Mouse (Mus musculus) bone marrow, adult 2 months (tissue): ENCODE data around the gene Atp10a. TPM values are rescaled to one million over a fixed set of nuclear protein-coding genes. Genes with fewer than 3 reads are reported as not detected.

Experiments used
- H3K27ac ChIP-seq: fragments of 200-500 bp; 2 replicates; pipeline ENCODE4 v1.5.1; 2012; ENCODE audit warnings: low read depth, mild to moderate bottlenecking, control low read depth, inconsistent platforms, low read length; ENCODE audit not compliant: control insufficient read depth, poor library complexity, insufficient read depth
- H3K4me1 ChIP-seq: fragments of 200-500 bp; 2 replicates; pipeline ENCODE4 v1.6.1; 2011; ENCODE audit warnings: low read length; ENCODE audit not compliant: control insufficient read depth, insufficient read depth
- H3K4me3 ChIP-seq: fragments of 200-500 bp; replicated peaks from 2 replicates; pipeline ENCODE3; 2011; ENCODE audit warnings: mild to moderate bottlenecking, low read depth, low read length, control low read depth; ENCODE audit not compliant: control insufficient read depth
- CTCF ChIP-seq: fragments of 200-500 bp; IDR thresholded peaks from 2 replicates; pipeline ENCODE4 v1.5.1; 2011; ENCODE audit warnings: low read length, control low read depth; ENCODE audit not compliant: control insufficient read depth, insufficient read depth
- POLR2A ChIP-seq: fragments of 200-500 bp; IDR thresholded peaks from 2 replicates; pipeline ENCODE4 v1.6.1; 2011; ENCODE audit warnings: low read depth, mild to moderate bottlenecking, control low read depth, low read length, borderline replicate concordance; ENCODE audit not compliant: control insufficient read depth
- WGBS: fragments of 180-500 bp; shearing (Covaris S2); methylation state at CpG from one replicate; pipeline ENCODE4 v1.1.7; 2018; 5-methylcytosine and 5-hydroxymethylcytosine counted together
- polyA plus RNA-seq: library from polyadenylated mRNA; stranded (reverse); fragments of >200 nt; gene quantifications from 2 replicates; pipeline ENCODE4 v1.2.4, GENCODE M21; 2011; ENCODE audit warnings: low replicate concordance; ENCODE audit not compliant: missing spikeins, insufficient read depth, insufficient read length

Gene Atp10a
- polyA plus RNA-seq, 1 experiment, result 2.5 TPM

- H3K4me1 ChIP-seq, result peaks cover 4% of the 10 kb centered on the region
- peak overlapping the region; percentile 3 for H3K4me3 ChIP-seq
- no peak for TF ChIP-seq CTCF
- peak overlapping the region; percentile 50; the same call in 1 of the 2 replicates for H3K27ac ChIP-seq
- WGBS, result 3% methylated on average over 5 of the region's 5 CpGs
Measured at GRCm38 (mm10) chr7:58677111-58677805, 21.3 kb downstream of the Atp10a start.

DNA sequence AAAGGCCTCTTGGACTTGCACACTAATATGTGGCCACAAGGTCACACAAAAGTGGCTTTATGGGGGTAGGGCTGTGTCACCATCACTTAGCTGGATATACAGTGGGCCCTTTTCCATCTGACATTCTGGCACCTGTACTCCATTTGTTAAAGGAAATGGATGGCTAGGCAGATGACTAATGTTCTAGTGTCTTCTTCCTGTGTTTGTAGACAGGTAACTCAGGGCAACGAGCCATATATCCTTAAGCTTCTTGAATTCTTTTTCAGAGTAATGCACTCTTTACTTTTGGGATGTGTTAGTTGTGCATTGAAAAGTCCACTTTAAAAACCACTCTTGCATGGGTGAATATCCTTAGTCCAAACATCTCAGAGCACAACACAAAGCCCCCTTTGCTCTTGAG is 30.0 kb downstream of the Atp10a start:
- WGBS, result 54% methylated on average over 1 of the region's 1 CpGs
- TF ChIP-seq POLR2A, result no peak
- no peak for TF ChIP-seq CTCF
- H3K4me1 ChIP-seq, result no peaks in the 10 kb centered on the region; the same call in 1 of the 2 replicates
- no peak overlapping the region for H3K4me3 ChIP-seq
- no peak overlapping the region for H3K27ac ChIP-seq

DNA sequence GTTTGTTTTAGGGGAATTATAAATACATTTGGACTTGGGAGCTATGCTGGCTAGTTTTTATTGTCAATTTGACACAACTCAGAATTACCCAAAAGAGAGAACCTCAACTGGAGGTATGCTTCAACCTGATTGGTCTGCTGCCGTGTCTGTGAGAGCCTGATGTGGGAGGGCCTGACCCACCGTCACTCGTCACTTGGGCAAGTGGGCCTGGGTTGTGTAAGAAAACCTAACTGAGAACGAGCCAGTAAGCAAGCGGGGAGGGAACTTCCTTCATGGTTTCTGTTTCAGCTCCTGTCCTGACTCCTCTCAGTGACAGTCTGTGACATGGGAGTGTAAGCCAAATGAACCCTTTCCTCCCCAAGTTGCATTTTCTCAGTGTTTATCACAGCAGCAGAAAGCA is 30.6 kb downstream of the Atp10a start:
- WGBS, result 8% methylated on average over 5 of the region's 5 CpGs

DNA sequence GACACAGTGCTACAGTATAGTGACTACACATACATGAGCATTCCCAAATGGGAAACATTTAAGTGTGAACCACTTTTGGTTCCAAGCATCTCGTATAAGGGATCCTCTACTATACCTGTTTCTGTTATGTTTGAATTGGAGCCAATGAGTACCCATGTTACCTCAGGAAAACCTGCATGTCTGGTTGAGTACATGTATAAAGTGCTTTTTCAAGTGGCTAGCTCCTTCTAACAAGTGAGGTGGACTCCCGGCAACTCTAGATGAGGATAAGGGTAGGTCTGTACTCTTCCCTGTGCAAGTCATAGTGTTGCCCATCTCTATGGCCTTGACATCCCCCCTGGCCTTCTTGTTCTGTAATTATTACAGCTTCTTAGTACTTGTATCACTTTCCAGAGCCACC is 31.0 kb downstream of the Atp10a start:
- WGBS, result 64% methylated on average over 2 of the region's 2 CpGs
- H3K27ac ChIP-seq, result no peak overlapping the region
- TF ChIP-seq POLR2A, result no peak
- TF ChIP-seq CTCF, result no peak
- H3K4me1 ChIP-seq, result no peaks in the 10 kb centered on the region; the same call in 1 of the 2 replicates
- H3K4me3 ChIP-seq, result no peak overlapping the region

More for the DNA sequence above, 30.6 kb downstream of the Atp10a start:
- H3K27ac ChIP-seq, result no peak overlapping the region
- H3K4me3 ChIP-seq, result no peak overlapping the region
- TF ChIP-seq POLR2A (no peak), CTCF (no peak)
- H3K4me1 ChIP-seq, result no peaks in the 10 kb centered on the region; the same call in 1 of the 2 replicates

DNA sequence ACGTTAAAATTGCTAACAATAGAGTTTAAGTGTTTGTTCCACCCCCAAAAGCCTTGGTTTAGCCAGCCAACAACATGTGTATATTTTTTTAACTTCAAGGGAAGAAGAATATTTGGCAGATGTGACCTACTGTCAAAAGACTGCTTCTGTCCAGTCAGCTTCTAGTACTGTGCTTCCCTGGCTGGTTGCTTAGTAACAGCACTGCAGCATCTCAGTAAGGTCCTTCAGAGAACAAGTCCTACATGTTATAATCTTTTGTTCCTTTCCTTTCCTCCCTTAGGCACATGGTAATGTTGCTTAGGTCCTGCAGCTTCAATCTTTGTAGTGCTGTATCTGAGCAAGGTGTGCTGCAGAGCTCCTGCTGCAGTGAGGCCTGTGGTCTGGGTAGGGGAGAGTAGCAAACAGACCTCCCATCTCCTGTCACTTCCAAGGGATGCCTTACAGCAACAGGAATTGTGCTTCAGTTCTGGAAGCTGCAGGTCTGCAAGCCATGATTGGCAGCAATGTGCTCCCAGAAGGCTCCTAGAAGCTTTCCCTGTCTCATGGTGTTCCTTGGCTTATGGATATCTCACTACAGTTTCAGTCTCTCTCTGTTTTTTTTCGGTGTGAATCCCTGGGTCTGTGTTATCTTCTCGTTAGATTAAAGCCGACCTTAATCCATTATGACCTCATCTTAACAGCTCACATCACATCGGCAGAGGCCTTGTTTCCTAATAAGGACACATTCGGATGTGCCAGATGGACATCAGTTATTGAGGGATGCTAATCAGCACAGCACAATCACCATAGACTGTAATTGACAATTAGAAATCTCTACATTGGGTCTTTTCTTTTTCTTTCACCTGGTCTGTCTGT is 34.3 kb downstream of the Atp10a start:
- no peak overlapping the region for H3K4me3 ChIP-seq
- no peak overlapping the region for H3K27ac ChIP-seq
- H3K4me1 ChIP-seq, result no peaks in the 10 kb centered on the region; the same call in 1 of the 2 replicates
- TF ChIP-seq CTCF, result no peak
- no peak for TF ChIP-seq POLR2A
- WGBS, result 79% methylated on average over 6 of the region's 6 CpGs

GRCm38 (mm10) chr7:58690997-58691596 is 35.1 kb downstream of the Atp10a start:
- WGBS, result 60% methylated on average over 6 of the region's 6 CpGs
- no peak overlapping the region for H3K4me3 ChIP-seq
- TF ChIP-seq POLR2A, result no peak
- TF ChIP-seq CTCF, result no peak
- H3K27ac ChIP-seq, result no peak overlapping the region
- H3K4me1 ChIP-seq, result no peaks in the 10 kb centered on the region; the same call in 1 of the 2 replicates

DNA sequence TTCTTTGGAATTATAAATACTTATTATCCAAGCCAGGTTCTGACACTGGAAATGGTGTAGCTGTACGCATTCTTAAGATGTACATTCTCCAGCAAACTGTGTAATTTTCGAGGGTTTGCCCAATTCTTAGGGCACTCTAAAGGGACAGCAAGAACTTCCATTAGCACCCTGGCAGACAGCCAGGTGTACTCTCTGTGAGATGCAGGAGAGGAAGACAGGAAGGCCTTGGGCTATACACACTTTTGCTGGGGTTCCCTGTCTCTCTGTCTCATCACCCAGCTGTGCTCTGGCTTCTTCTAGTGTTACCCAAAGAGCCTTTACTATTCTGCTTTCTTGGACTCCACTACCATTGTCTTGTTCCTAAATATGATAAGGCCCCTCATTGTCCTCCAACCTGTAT is 36.7 kb downstream of the Atp10a start:
- no peak for TF ChIP-seq POLR2A
- no peak for TF ChIP-seq CTCF

DNA sequence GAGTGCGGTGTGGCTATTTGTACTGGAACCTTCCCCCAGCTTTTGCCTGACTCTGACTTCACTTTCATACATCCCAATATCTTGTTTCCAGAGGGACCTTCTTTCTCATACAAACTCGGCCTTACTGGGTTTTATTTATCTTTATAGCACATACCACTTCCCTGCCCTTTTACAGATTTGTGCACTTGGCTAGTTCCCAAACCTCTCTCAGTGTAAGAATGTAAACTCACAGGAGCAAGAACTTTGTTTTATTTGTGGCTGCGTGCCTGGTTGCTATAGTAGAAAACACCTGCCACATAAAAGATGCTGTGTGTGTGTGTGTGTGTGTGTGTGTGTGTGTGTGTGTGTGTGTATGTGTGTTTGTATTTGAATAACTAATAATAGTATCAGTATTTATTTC is 37.4 kb downstream of the Atp10a start:
- Histone ChIP-seq H3K4me3 (no peak overlapping the region), H3K4me1 (no peaks in the 10 kb centered on the region; the same call in none of the 2 replicates), H3K27ac (no peak overlapping the region)
- 40% methylated on average over 3 of the region's 3 CpGs for WGBS
- no peak for TF ChIP-seq POLR2A
- TF ChIP-seq CTCF, result no peak

More for the DNA sequence above, 36.7 kb downstream of the Atp10a start:
- Histone ChIP-seq H3K27ac (no peak overlapping the region), H3K4me1 (no peaks in the 10 kb centered on the region; the same call in none of the 2 replicates), H3K4me3 (no peak overlapping the region)
- 52% methylated on average over 2 of the region's 2 CpGs for WGBS
